Mouse (Mus musculus) midbrain, embryonic 16.5 days (tissue): Measurements from ENCODE around the gene Ptcd1. TPM values are rescaled to one million over a fixed set of nuclear protein-coding genes. Genes with fewer than 3 reads are reported as not detected.
A peak's percentile ranks its signal among the peaks of the same experiment; 100 is the strongest.
"Not testable (repeated sequence)": the region's sequence is repeated elsewhere in the genome, so short reads cannot be mapped to it uniquely, and the experiment has no call there.

ENCODE experiments used
- ATAC-seq: fragments of 200-750 bp; cut with Nextera tagmentation; 2 replicates; pipeline ENCODE4 v1.8.0; 2017; ENCODE audit warnings: moderate TSS enrichment
- H3K27ac ChIP-seq: fragments of 300-500 bp; sonication (generic); 2 replicates; pipeline ENCODE4 v1.5.1; 2014; ENCODE audit warnings: mild to moderate bottlenecking, low read length, mixed read lengths
- H3K27me3 ChIP-seq: fragments of 300-500 bp; sonication (generic); 2 replicates; pipeline ENCODE4 v1.6.1; 2014; ENCODE audit warnings: low read depth, low read length, mixed read lengths; ENCODE audit not compliant: control insufficient read depth, insufficient read depth
- H3K36me3 ChIP-seq: fragments of 300-500 bp; sonication (generic); 2 replicates; pipeline ENCODE4 v1.6.1; 2014; ENCODE audit warnings: mild to moderate bottlenecking, low read length, moderate library complexity, mixed read lengths; ENCODE audit not compliant: control insufficient read depth, insufficient read depth
- H3K4me1 ChIP-seq: fragments of 300-500 bp; sonication (generic); 2 replicates; pipeline ENCODE4 v1.6.1; 2014; ENCODE audit warnings: mild to moderate bottlenecking, low read length, mixed read lengths; ENCODE audit not compliant: control insufficient read depth, insufficient read depth
- H3K4me2 ChIP-seq: fragments of 300-500 bp; sonication (generic); 2 replicates; pipeline ENCODE4 v1.6.1; 2014; ENCODE audit warnings: mild to moderate bottlenecking, low read length, mixed read lengths
- H3K4me3 ChIP-seq: fragments of 300-500 bp; sonication (generic); 2 replicates; pipeline ENCODE4 v1.5.1; 2014; ENCODE audit warnings: low read depth, mild to moderate bottlenecking, low read length, moderate library complexity, mixed read lengths
- H3K9ac ChIP-seq: fragments of 300-500 bp; sonication (generic); 2 replicates; pipeline ENCODE4 v1.6.1; 2014; ENCODE audit warnings: low read depth, low read length, mixed read lengths
- H3K9me3 ChIP-seq: fragments of 300-500 bp; sonication (generic); replicated peaks from 2 replicates; pipeline ENCODE4 v1.6.1; 2014; ENCODE audit warnings: mild to moderate bottlenecking, low read length, mixed read lengths; ENCODE audit not compliant: control insufficient read depth, poor library complexity, severe bottlenecking
- WGBS: fragments of 180-500 bp; shearing (Covaris S2); extraction: QIAGEN DNeasy Blood & Tissue Kit; methylation state at CpG from one replicate; pipeline ENCODE4 v1.1.7; 2014; 5-methylcytosine and 5-hydroxymethylcytosine counted together
- polyA plus RNA-seq: library from polyadenylated mRNA; unstranded; fragments of >200 nt; fragmentation: Nextera tagmentation; extraction: Ambion mirVana; gene quantifications from 2 replicates; pipeline ENCODE4 v1.2.1, GENCODE M21; 2015

Gene Ptcd1
- polyA plus RNA-seq: 23.3 and 25.0 TPM in 2 replicates

- H3K36me3 ChIP-seq: peaks cover 21% of the 10 kb centered on the region
- peak within 1 kb of the TSS; percentile 88 for H3K9ac ChIP-seq
- H3K27me3 ChIP-seq: no peaks in the 10 kb centered on the region
- H3K4me2 ChIP-seq: peak within 1 kb of the TSS; percentile 96
- peak within 1 kb of the TSS; percentile 79 for H3K27ac ChIP-seq
- ATAC-seq: peak; percentile 94
- under 1% methylated on average over 50 of the region's 51 CpGs for WGBS
- H3K4me1 ChIP-seq: peaks cover 23% of the 10 kb centered on the region
- peak within 1 kb of the TSS; percentile 86 for H3K4me3 ChIP-seq
- no peaks in the 10 kb centered on the region for H3K9me3 ChIP-seq
Observed at GRCm38 (mm10) chr5:145166536-145167305, at the start of gene Ptcd1, which contains the start of gene Cpsf4. TSS of gene Ptcd1 (minus strand) at chr5:145167108. TSS of gene Cpsf4 (plus strand) at chr5:145167213.

- H3K9me3 ChIP-seq: no peaks in the 10 kb centered on the region
- ATAC-seq: no peak
- H3K4me1 ChIP-seq: no peaks in the 10 kb centered on the region
- H3K27me3 ChIP-seq: no peaks in the 10 kb centered on the region
- no peak overlapping the region for H3K4me3 ChIP-seq
- H3K36me3 ChIP-seq: peaks cover 16% of the 10 kb centered on the region
- no peak overlapping the region for H3K9ac ChIP-seq
- no peak overlapping the region for H3K27ac ChIP-seq
- no peak overlapping the region for H3K4me2 ChIP-seq
- 72% methylated on average over 4 of the region's 4 CpGs for WGBS
Observed at GRCm38 (mm10) chr5:145214679-145215078, 47.8 kb upstream of the Ptcd1 start.

GRCm38 (mm10) chr5:145213505-145213904 lies 46.6 kb upstream of the Ptcd1 start:
- no peak overlapping the region for H3K27ac ChIP-seq
- H3K4me3 ChIP-seq: no peak overlapping the region
- no peak for ATAC-seq
- H3K27me3 ChIP-seq: no peaks in the 10 kb centered on the region
- peaks cover 7% of the 10 kb centered on the region; the same call in 1 of the 2 replicates for H3K36me3 ChIP-seq
- 95% methylated on average over 3 of the region's 3 CpGs for WGBS
- no peaks in the 10 kb centered on the region for H3K4me1 ChIP-seq
- no peaks in the 10 kb centered on the region for H3K9me3 ChIP-seq
- no peak overlapping the region for H3K4me2 ChIP-seq
- H3K9ac ChIP-seq: no peak overlapping the region

- Histone ChIP-seq H3K27me3 (no peaks in the 10 kb centered on the region), H3K9ac (no peak overlapping the region), H3K4me3 (no peak overlapping the region), H3K9me3 (no peaks in the 10 kb centered on the region), H3K36me3 (peaks cover 13% of the 10 kb centered on the region; the same call in 1 of the 2 replicates), H3K27ac (no peak overlapping the region), H3K4me2 (no peak overlapping the region), H3K4me1 (no peaks in the 10 kb centered on the region)
- ATAC-seq: no peak
- 96% methylated on average over 4 of the region's 4 CpGs for WGBS
Observed at GRCm38 (mm10) chr5:145212216-145212615, 45.3 kb upstream of the Ptcd1 start.

- H3K27me3 ChIP-seq: no peaks in the 10 kb centered on the region
- no peak for ATAC-seq
- no peak overlapping the region for H3K4me3 ChIP-seq
- H3K4me1 ChIP-seq: no peaks in the 10 kb centered on the region
- no peak overlapping the region for H3K9ac ChIP-seq
- H3K9me3 ChIP-seq: no peaks in the 10 kb centered on the region
- 95% methylated on average over 4 of the region's 4 CpGs for WGBS
- no peak overlapping the region for H3K4me2 ChIP-seq
- peaks cover 13% of the 10 kb centered on the region; the same call in 1 of the 2 replicates for H3K36me3 ChIP-seq
- no peak overlapping the region for H3K27ac ChIP-seq
Observed at GRCm38 (mm10) chr5:145211340-145211739, 44.4 kb upstream of the Ptcd1 start.

- H3K4me2 ChIP-seq, H3K9ac ChIP-seq, H3K27me3 ChIP-seq, H3K27ac ChIP-seq, H3K4me3 ChIP-seq, ATAC-seq, H3K9me3 ChIP-seq, H3K4me1 ChIP-seq: not testable (repeated sequence)
- 59% methylated on average over 11 of the region's 11 CpGs for WGBS
- H3K36me3 ChIP-seq: peaks cover 13% of the 10 kb centered on the region; the same call in 1 of the 2 replicates
Observed at GRCm38 (mm10) chr5:145208391-145208790, 41.5 kb upstream of the Ptcd1 start.

GRCm38 (mm10) chr5:145207954-145208353 lies 41.0 kb upstream of the Ptcd1 start:
- Histone ChIP-seq H3K4me1 (peaks cover 12% of the 10 kb centered on the region), H3K9me3 (no peaks in the 10 kb centered on the region), H3K4me2 (no peak overlapping the region), H3K27ac (no peak overlapping the region), H3K9ac (no peak overlapping the region), H3K4me3 (no peak overlapping the region), H3K36me3 (peaks cover 13% of the 10 kb centered on the region; the same call in 1 of the 2 replicates), H3K27me3 (no peaks in the 10 kb centered on the region)
- no peak for ATAC-seq
- WGBS: 89% methylated on average over 5 of the region's 6 CpGs

- H3K9me3 ChIP-seq: no peaks in the 10 kb centered on the region
- ATAC-seq: no peak
- no peak overlapping the region for H3K4me2 ChIP-seq
- no peaks in the 10 kb centered on the region for H3K27me3 ChIP-seq
- H3K9ac ChIP-seq: no peak overlapping the region
- H3K4me3 ChIP-seq: no peak overlapping the region
- peaks cover 12% of the 10 kb centered on the region for H3K4me1 ChIP-seq
- 98% methylated on average over 6 of the region's 6 CpGs for WGBS
- no peak overlapping the region for H3K27ac ChIP-seq
- H3K36me3 ChIP-seq: peaks cover 13% of the 10 kb centered on the region; the same call in 1 of the 2 replicates
Observed at GRCm38 (mm10) chr5:145207385-145207784, 40.5 kb upstream of the Ptcd1 start.

GRCm38 (mm10) chr5:145205041-145205440 lies 38.1 kb upstream of the Ptcd1 start:
- Histone ChIP-seq H3K27me3 (no peaks in the 10 kb centered on the region), H3K4me1 (peaks cover 23% of the 10 kb centered on the region), H3K4me3 (peak overlapping the region; percentile 61), H3K4me2 (peak overlapping the region; percentile 58), H3K36me3 (peaks cover 7% of the 10 kb centered on the region; the same call in 1 of the 2 replicates), H3K9ac (peak overlapping the region; percentile 41), H3K27ac (no peak overlapping the region), H3K9me3 (no peaks in the 10 kb centered on the region)
- WGBS: 22% methylated on average over 9 of the region's 9 CpGs
- no peak for ATAC-seq
